In the genomic region with DNA sequence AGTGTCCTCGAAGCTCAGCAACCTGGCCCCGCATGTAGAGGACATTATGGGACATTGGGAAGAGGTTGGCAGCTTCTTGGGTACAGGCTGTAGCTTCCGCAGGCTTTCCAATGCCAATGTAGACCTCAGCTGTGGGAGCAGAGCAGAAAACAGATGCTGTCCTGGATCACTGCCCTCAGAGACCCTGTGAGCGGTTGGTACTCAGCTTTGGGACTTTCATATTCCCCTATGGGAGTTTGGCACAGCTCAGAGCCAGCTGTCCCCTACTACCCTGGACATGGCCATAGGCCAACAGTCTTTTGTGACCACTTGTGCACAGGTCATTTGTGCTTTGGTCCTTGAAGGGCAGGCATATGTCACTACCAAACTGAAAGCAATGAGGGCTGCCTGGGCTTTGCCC, we compare ENCODE assay signal across 27 mouse cellular contexts.
A peak's percentile ranks its signal among the peaks of the same experiment; 100 is the strongest.
DNase-seq lines count a peak whose midpoint lies in the region; ATAC-seq and TF ChIP-seq lines count a peak whose summit lies in the region.
"Had no signal": no experiment of that assay in that cellular context is flagged by ENCODE, and none has a peak within 500 bp of the region (broad histone marks: within the 10 kb centered on the region; RNA-seq: fewer than 3 reads in every experiment).

No protein-coding gene starts in this region.

- peak; percentile 79 for ATAC-seq in hindbrain, postnatal 0 days
- no peak for ATAC-seq in intestine, embryonic 15.5 days

- DNase-seq in cerebellum, adult 11-12 months, result peak; percentile 67
- DNase-seq in cerebellum, postnatal 36 days, result no peak
- peak; percentile 72 for DNase-seq in hindbrain, postnatal 0 days (ENCODE audit: low spot score)
- DNase-seq in hindbrain, embryonic 10.5 days (ENCODE audit: low spot score), result no peak
- DNase-seq in brain, embryonic 14.5 days (ENCODE audit: low read depth), result peak; percentile 45
- DNase-seq in cerebellum, adult 9-11 months, result peak; percentile 69
- DNase-seq in gastrocnemius, postnatal 25 days, result no peak
- DNase-seq: adrenal gland, postnatal 10 days; embryo, embryonic 11 days; gastrocnemius, postnatal 36 days; heart, adult 2 months; heart, postnatal 14 days; kidney, adult 18-20 months; kidney, postnatal 4 days; liver; lung, postnatal 36 days; right cerebral cortex, postnatal 14 days; spleen, adult 18-20 months had no signal

- H3K27me3 ChIP-seq in hindbrain, postnatal 0 days (ENCODE audit: insufficient read depth, low read length), result no peaks in the 10 kb centered on the region
- no peaks in the 10 kb centered on the region for H3K27me3 ChIP-seq in hindbrain, embryonic 10.5 days (ENCODE audit: insufficient read depth, poor library complexity, severe bottlenecking)
- H3K27me3 ChIP-seq in intestine, embryonic 15.5 days (replicated peaks), result no peaks in the 10 kb centered on the region
- H3K27me3 ChIP-seq: embryonic facial prominence, embryonic 13.5 days; heart, embryonic 13.5 days; liver, embryonic 15.5 days; lung, embryonic 15.5 days; megakaryocyte, embryonic 14.5 days had no signal

- H3K9me3 ChIP-seq in hindbrain, postnatal 0 days (ENCODE audit: low read length), result no peaks in the 10 kb centered on the region
- H3K9me3 ChIP-seq in hindbrain, embryonic 10.5 days, result no peaks in the 10 kb centered on the region
- no peaks in the 10 kb centered on the region for H3K9me3 ChIP-seq in intestine, embryonic 15.5 days
- H3K9me3 ChIP-seq: embryonic facial prominence, embryonic 13.5 days; heart, embryonic 13.5 days; limb, embryonic 10.5 days; liver, embryonic 15.5 days; lung, embryonic 15.5 days; megakaryocyte, embryonic 14.5 days had no signal

- WGBS in hindbrain, postnatal 0 days, result 46% methylated on average over 4 of the region's 4 CpGs
- 96% methylated on average over 4 of the region's 4 CpGs for WGBS in hindbrain, embryonic 10.5 days
- WGBS in intestine, embryonic 15.5 days, result 98% methylated on average over 4 of the region's 4 CpGs

- TF ChIP-seq CTCF in hindbrain, postnatal 0 days (IDR thresholded peaks at IDR 0.05; ENCODE audit: low read depth), result no peak
- TF ChIP-seq CTCF in brain, embryonic 14.5 days (IDR thresholded peaks at IDR 0.05; ENCODE audit: borderline replicate concordance, extremely low read depth, insufficient read depth, insufficient read length), result no peak

- no peak for TF ChIP-seq POLR2A in brain, embryonic 14.5 days (IDR thresholded peaks at IDR 0.05; ENCODE audit: borderline replicate concordance, extremely low read depth, insufficient read depth, insufficient read length, poor library complexity, severe bottlenecking)

- no peak overlapping the region for H3K9ac ChIP-seq in hindbrain, postnatal 0 days (replicated peaks; ENCODE audit: low read length)
- H3K9ac ChIP-seq in intestine, embryonic 15.5 days, result no peak overlapping the region
- H3K9ac ChIP-seq: embryonic facial prominence, embryonic 13.5 days; heart, embryonic 13.5 days; liver, embryonic 15.5 days; lung, embryonic 15.5 days had no signal

- H3K36me3 ChIP-seq in hindbrain, postnatal 0 days (ENCODE audit: insufficient read depth, low read length), result peaks cover 10% of the 10 kb centered on the region; the same call in 1 of the 2 replicates
- H3K36me3 ChIP-seq in hindbrain, embryonic 10.5 days, result peaks cover 23% of the 10 kb centered on the region
- H3K36me3 ChIP-seq in intestine, embryonic 15.5 days, result peaks cover 4% of the 10 kb centered on the region; the same call in 1 of the 2 replicates
- H3K36me3 ChIP-seq: liver, embryonic 15.5 days; lung, embryonic 15.5 days had no signal

- H3K27ac ChIP-seq in hindbrain, postnatal 0 days, result 0 out of 2 replicates have a peak overlapping the region, but pooled peaks have one; percentile 20
- H3K27ac ChIP-seq in hindbrain, embryonic 10.5 days, result no peak overlapping the region
- no peak overlapping the region for H3K27ac ChIP-seq in intestine, embryonic 15.5 days
- H3K27ac ChIP-seq: embryonic facial prominence, embryonic 13.5 days; heart, adult 2 months; heart, embryonic 13.5 days; left cerebral cortex, adult 2 months; limb, embryonic 10.5 days; liver, embryonic 15.5 days; lung, embryonic 15.5 days had no signal

- no peak overlapping the region for H3K4me2 ChIP-seq in hindbrain, postnatal 0 days (ENCODE audit: low read depth, low read length)
- no peak overlapping the region for H3K4me2 ChIP-seq in intestine, embryonic 15.5 days (replicated peaks)
- H3K4me2 ChIP-seq: embryonic facial prominence, embryonic 13.5 days; heart, embryonic 13.5 days; liver, embryonic 15.5 days; lung, embryonic 15.5 days had no signal

- H3K4me3 ChIP-seq in hindbrain, postnatal 0 days (ENCODE audit: low read length), result no peak overlapping the region
- no peak overlapping the region for H3K4me3 ChIP-seq in hindbrain, embryonic 10.5 days
- no peak overlapping the region for H3K4me3 ChIP-seq in intestine, embryonic 15.5 days (replicated peaks)
- H3K4me3 ChIP-seq: embryonic facial prominence, embryonic 13.5 days; erythroblast, embryonic 14.5 days; heart, adult 2 months; heart, embryonic 13.5 days; left cerebral cortex, adult 2 months; limb, embryonic 10.5 days; liver, embryonic 15.5 days; lung, embryonic 15.5 days; megakaryocyte, embryonic 14.5 days had no signal

- 0 out of 2 replicates have a peak, but pooled peaks cover 5% of the 10 kb centered on the region for H3K4me1 ChIP-seq in hindbrain, postnatal 0 days (ENCODE audit: insufficient read depth, low read length)
- H3K4me1 ChIP-seq in hindbrain, embryonic 10.5 days (replicated peaks), result 0 out of 2 replicates have a peak, but pooled peaks cover 9% of the 10 kb centered on the region
- no peaks in the 10 kb centered on the region for H3K4me1 ChIP-seq in intestine, embryonic 15.5 days (replicated peaks)
- H3K4me1 ChIP-seq: heart, embryonic 13.5 days; limb, embryonic 10.5 days; liver, embryonic 15.5 days had no signal

Comparison
In these comparisons a context has a peak if more than half of its experiments do, and no peak if none do; other contexts are left out.
1. DNase-seq: peak in cerebellum, adult 11-12 months (single experiment), hindbrain, postnatal 0 days (single experiment), brain, embryonic 14.5 days (single experiment) and cerebellum, adult 9-11 months (single experiment); none in cerebellum, postnatal 36 days (0 of 2), hindbrain, embryonic 10.5 days (single experiment) and gastrocnemius, postnatal 25 days (single experiment).